Mouse (Mus musculus) heart, postnatal 25 days (tissue): ENCODE measurements around the gene Kctd14. TPM values are rescaled to one million over a fixed set of nuclear protein-coding genes. Genes with fewer than 3 reads are reported as not detected.
"Not testable (repeated sequence)": the region's sequence is repeated elsewhere in the genome, so short reads cannot be mapped to it uniquely, and the experiment has no call there.

ENCODE experiments used
- DNase-seq: peaks from one replicate; pipeline ENCODE4 v3.0.0; 2022; ENCODE audit warnings: low spot score
- intact Hi-C: fragments of 180-260 bp; cut with DNase I; formaldehyde crosslinking; loops from one replicate; pipeline ENCODE4 v1.15.1; 2025
- total RNA-seq, 2 experiments: library from RNA; stranded (reverse); gene quantifications; 2 replicates each; pipeline ENCODE4 v1.2.3; 2021

The Kctd14 gene
- total RNA-seq, 2 experiments from 2014 or later, result 0.11 to 0.13 TPM

DNA sequence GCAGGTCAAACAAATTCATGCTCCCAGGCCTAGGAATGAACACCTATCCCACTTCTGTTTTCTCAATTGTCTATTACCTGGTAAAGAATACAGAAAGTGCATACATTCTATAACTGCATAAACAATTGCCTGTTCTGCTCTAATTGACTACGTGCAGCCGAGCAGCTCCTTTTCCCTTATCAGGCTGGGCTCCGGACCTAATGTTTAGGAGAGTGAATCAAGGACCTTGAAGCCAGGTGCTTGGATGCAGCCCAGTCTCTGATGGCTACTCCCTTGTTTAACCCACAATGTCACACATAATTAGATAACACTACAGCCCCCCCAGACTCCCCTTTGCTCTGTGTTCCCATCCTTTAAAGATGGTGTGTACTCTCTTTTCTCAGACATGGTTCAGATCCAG, 17.6 kb upstream of the Kctd14 start:
- intact Hi-C loops, DNase-seq: not testable (repeated sequence)

DNA sequence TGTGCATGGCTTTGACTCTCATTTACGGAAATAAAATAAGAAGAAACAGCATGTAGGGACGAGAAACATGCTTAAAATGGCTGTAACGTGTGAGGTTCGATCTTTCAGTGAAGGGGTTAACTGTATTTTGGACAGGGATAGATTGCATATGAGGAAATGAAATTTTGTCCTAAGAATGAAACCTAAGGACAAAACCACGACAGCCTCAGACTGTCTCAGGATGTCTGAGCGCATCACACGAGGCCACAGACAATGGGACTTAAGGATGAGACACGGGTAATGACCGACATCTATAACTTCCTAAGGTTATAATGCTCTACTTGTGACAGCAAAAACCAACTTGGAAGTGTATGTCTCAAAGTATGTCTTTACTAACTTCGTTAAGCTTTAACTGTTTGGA, 16.6 kb upstream of the Kctd14 start:
- DNase-seq, result no peak
- intact Hi-C loops, result no loop called here

DNA sequence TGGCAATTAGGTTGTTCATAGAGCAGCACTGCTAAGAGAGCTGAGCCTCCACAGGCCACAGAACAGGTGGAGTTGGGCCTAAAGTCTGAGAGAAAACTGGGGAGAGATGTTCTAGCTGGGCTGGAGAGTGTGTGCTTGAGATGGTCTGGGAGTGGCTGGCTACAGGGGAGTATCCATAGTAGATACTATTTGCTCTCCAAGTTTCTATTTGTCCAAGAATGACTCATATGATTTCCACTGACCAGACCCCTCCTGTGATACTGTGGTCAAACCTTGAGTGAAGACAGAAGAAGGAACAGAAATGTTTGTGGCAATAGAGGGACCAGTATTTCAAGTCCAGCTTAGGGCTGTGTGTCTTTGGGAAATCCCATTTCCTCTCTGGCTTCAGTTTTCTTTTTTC, 12.1 kb upstream of the Kctd14 start:
- intact Hi-C loops, result no loop called here
- no peak for DNase-seq

DNA sequence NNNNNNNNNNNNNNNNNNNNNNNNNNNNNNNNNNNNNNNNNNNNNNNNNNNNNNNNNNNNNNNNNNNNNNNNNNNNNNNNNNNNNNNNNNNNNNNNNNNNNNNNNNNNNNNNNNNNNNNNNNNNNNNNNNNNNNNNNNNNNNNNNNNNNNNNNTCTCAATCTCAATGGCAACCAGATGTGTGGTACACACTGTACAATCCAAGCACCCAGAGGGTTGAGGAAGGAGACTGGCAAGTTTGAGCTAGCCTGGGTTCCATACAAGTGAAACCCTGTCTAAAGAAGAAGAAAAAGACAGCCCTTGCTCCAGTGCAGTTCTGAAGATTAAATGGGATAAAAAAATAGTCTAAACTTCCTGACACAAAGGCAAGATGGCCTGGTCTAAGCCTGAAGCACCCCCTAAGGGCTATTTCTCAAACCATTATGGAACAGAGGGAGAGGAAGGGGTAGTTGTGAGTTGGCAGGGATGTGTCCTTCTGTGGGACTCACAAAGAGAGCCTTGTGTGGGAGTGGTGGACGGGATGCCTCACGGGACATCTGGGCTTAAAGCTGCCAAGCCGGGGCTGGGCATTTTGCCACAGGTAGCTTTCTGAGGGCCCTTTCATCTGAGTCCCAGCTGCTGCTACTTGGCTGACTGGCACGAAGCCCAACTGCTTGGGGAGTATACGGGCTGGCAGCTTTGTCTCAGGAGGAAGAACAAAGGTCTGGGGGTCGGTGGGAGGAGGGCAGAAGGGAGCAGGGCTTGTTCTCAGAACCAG, 4.8 kb upstream of the Kctd14 start:
- DNase-seq, result peak; percentile 49
- intact Hi-C loops, result no loop called here

DNA sequence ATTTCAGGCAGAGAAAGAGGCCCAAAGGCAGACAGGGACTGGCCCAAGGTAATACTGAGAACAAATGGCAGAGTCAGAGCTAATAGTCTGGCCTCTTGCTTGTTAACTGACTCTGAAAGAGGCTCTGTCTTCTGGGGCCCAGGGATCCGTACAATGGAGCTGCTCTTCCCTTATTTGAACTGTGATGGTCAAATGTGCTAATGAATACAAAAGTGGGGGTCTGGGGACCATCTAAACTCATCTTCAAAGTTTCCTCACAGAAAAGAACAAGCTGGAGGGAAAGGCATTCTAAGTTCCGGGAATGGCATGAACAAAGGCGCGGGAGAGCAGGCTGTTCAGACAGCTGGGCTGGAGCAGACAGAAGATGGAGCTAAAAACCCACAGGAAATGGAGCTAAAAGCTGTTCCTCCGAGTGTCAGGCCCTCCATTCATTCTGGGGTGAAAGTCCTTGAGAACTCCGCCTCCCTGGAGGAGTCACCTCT, 4.0 kb upstream of the Kctd14 start:
- intact Hi-C loops, result no loop called here
- DNase-seq, result no peak

DNA sequence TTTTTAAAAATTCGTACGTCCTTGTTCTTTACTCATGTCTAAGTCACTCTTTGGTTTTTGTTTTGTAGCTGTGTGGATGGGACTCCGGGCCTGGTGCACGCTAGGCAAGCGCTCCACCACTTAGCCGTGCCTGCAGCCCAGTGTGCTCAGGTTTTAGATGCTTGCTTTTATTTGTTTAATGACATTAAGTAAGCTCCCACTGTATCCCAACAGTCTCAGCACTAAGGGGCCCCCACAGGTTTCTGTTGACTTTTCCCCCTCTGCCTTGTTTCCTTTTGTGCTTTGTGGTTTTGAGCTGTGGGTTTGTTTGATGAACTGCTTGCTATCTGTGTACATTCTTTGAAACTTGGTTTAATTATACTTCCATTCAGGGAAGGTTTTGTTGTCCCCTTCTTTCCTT, 1.1 kb downstream of the Kctd14 start:
- DNase-seq, result no peak
- intact Hi-C loops, result no loop called here

DNA sequence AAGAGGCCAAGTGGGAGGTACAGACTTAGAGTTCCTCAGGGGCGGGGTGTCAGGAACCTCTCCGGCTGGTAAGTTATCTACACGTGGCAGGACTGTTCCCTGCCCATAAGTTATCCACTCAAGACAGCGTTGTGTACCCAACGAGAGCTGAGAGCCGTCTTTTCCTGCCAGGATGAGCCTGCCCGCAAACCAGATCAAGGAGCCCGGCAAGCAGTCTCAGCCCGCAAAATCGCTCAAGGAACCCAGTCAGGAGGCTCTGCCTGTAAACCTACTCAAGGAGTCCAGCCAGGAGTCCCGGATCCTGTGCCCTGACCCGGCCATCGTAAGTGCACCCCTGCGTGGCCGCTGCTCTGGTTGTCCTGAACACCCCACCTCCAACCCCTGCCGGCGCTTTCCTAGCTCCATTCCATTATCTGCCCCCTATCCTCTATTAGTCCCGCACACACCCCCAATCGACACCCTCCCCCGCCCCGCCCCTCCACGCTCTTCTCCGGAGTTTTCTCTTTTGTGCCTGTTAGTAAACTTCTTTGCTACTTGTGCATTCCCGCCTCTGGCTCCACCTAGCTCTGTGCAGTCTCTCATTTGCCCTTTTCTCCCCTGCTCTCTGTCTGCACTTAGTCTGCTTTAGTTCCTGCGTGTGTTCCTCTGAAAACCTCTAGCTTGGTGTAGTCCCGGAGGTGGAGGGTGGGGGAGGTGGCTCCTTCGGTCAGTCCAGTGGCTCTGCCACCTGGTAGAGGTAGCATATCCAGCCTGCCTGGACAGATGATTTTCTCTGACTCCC, 2.2 kb downstream of the Kctd14 start:
- DNase-seq, result no peak
- intact Hi-C loops, result no loop called here

DNA sequence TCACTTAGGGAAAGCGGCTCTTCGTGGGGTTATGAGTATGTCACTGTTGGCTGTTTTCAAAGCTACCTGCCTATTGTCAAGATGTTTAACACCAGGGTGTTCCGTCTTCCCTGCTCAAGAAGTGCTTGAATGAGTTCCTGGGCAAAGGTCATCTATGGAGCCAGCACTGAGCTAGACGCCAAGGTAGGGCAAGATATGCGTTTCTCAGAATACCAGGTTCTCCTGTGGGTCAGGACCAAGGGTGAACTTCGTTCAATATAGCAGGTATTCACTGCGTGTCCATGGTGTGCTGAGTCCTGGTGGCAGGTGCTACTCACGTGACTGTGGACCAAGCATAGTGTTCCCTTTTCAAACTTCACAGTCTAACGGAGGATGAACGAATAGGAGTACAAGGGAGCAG, 3.7 kb downstream of the Kctd14 start:
- intact Hi-C loops, result no loop called here
- DNase-seq, result no peak

DNA sequence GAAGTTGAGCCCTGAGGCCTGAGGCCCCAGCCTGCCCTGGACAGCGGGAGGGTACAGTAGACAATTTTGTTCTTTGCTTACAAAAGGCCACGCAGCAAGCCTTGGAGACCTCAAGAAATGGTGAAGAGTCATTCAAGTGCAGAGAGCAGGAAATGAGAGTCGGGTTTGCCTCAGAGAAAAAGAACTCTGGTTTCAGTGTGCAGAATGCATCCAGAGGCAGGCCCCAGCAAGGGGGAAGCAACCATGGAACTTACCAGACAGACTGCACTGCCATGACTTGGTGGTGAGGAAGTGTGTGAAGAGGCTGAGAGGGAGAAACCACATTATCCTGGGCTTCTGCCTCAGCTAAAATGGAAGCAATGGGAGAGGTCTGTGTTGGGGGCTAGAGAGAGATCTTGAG, 4.5 kb downstream of the Kctd14 start:
- no peak for DNase-seq
- intact Hi-C loops, result no loop called here

DNA sequence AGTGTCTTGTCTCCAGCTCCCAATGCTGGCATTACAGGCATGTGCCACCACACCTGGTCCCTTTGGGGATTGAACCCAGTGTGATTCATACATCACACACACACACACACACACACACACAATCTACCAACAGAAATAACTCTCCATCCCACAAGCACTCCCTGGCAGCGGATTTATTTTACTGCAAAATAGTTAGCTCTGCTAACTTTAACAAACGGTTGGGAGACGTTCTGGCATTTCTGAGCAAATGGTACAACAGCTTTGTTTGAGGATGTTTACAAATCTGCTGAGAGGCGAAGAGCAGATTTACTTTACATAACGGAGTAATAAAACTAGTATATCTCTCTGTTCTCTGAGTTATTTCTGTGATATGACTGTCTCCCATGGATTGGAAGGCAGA, 21.9 kb downstream of the Kctd14 start:
- DNase-seq, result no peak

DNA sequence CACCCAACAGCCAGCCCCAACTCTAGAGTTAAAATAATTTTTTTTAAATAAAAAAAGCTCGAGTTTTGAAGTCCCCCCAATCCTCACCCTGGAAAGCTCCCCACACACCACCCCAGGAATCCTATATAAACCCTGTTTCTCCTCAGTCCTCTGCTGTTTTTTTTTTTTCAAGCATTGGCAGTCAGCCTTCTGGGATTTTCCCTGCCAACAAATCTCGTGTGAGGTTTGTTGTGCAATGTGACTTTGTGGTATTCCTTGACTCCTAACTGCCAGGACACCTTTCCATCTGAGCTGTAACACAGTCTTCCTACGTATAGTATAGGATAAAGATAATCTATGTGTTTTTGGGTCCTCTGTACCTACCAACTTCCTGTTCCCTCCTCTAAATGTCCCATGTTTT, 28.2 kb downstream of the Kctd14 start:
- intact Hi-C loops, result loop anchor here (2.0 kb wide), 1 partner anchor 57 kb away; no protein-coding TSS in a partner anchor
- no peak for DNase-seq

More for the DNA sequence above, 21.9 kb downstream of the Kctd14 start:
- intact Hi-C loops, result no loop called here

DNA sequence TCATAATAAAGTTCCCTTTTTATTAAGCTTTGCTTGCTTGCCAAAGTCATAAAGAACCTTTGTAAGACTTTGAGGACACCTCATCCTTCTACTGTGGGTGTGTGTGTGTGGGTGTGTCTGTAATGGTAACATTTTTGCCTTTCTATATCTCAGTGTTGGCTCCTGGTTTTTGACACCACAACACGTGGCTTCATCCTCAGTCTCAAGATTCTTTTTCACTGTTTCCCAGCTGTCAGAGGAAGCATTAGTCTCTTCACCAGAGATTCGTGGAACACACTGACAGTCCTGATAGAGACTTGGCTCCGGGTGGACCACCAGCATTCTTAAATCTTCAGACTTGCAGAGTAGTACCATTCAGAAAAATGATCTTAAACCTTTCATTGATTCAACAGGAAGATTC, 29.2 kb downstream of the Kctd14 start:
- intact Hi-C loops, result loop anchor here (2.0 to 10.0 kb wide), 4 partner anchors 99 to 505 kb away; partner anchors contain the start of genes Aamdc, Clns1a, Kctd21 and Rsf1
- DNase-seq, result no peak

DNA sequence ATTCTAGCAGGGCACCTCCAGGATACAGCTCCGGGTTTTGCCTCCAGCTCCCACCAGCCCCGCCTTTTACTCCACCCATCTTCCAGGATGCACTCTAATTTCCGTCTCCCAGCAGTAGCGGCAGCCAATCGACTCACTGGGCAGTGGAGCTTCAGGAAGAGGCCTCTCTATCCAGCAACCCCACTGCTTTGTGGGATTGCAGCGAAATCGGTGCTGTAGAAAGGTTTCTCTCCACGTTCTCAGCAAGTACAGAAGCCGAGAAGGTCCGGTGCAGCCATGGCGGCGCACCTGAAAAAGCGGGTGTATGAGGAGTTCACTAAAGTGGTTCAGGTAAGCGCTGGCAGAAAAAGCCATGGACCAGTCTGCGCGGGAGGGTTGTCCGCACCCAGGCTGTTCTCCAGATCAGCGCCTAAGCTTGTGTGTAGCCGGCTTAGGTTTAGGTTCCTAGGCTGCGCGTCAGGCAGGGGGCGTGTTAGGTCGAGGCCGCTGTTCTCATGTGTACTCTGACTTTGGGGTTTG, 29.8 kb downstream of the Kctd14 start, which contains the start of gene Ints4:
Ints4 (plus strand) TSS at position 136 of the 519 bp plus-strand sequence.
- intact Hi-C loops, result loop anchor here (2.0 to 10.0 kb wide), 4 partner anchors 98 to 506 kb away; partner anchors contain the start of genes Aamdc, Clns1a, Kctd21 and Rsf1
- peak; percentile 88 for DNase-seq

DNA sequence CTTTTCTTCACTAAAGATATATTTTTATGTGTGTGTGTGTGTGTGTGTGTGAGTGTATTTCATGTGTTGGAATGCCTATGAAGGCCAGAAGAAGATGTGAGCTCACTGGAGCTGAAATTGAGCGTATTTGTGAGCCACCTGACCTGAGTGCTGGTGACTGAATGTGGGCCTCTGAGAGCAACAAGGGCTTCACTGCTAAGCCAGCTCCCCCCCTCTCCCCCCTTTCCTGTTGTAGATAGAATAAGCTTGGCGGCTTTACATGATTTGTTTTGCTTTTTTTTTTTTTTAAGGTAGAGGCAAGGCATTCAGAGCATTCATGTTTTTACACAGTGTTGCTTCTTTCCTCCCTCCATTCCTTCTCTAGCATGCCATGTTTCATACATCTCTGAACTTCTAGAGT, 32.3 kb downstream of the Kctd14 start:
- no peak for DNase-seq
- intact Hi-C loops, result loop anchor here (5.0 to 10.0 kb wide), 3 partner anchors 149 to 509 kb away; partner anchors contain the start of genes Clns1a, Kctd21 and Usp35

DNA sequence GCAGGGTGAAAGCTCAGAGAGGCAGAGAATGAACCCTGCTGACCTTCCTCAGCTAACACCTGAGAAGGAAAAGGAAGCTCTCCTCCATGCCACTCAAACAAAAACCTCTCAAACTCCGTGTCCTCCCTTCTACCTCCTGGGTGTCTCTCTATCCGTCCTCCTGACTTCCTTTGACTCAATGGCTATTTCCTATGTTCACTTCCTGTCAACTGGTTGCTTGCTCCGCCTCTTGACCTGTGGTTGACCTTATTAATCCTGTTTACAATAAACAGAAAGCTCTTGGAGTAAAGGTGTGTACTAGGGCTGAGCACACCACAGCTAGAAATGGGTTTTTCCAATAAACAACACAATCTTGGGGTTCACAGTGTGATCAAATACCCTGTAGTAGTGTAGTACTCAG, 40.0 kb downstream of the Kctd14 start:
- DNase-seq, result no peak
- intact Hi-C loops, result no loop called here

DNA sequence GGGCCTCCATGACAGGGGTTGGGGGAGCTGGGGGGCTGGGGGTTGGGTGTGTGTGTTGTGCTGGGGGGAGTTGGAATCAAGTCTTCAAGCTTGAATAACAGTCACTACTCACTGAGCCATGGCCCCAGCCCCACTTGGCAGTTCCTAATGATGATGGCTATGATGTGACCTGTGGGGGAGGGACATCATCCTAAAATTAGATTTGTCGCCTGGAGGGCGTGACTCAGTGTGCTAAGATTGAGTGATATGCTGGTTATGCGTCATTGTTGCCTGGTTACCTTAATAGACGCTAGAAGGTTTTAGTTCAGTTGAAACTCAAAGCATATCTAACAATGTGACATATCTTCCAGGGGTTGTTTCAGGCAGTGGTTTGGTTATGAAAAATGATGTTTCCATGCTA, 41.3 kb downstream of the Kctd14 start:
- no peak for DNase-seq

DNA sequence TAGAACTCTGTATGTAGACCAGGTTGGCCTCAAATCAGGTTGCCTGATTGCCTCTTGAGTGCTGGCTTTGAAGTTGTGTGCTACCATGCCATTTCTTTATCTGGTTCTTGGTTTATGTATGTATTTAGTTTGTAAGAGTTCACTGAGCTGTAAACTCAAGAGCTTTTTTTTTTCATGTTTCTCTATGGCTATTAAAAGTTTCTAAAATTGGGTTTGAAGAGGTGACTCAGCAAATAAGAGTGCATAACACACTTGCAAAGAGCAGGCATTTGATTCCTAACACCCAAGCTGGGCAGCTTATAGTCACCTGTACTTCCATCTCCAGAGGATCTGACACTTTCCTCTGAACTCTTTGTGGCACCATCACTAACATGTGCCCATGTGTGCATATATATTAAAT, 43.9 kb downstream of the Kctd14 start:
- intact Hi-C loops, result no loop called here
- DNase-seq, result no peak

More for the DNA sequence above, 41.3 kb downstream of the Kctd14 start:
- intact Hi-C loops, result no loop called here

DNA sequence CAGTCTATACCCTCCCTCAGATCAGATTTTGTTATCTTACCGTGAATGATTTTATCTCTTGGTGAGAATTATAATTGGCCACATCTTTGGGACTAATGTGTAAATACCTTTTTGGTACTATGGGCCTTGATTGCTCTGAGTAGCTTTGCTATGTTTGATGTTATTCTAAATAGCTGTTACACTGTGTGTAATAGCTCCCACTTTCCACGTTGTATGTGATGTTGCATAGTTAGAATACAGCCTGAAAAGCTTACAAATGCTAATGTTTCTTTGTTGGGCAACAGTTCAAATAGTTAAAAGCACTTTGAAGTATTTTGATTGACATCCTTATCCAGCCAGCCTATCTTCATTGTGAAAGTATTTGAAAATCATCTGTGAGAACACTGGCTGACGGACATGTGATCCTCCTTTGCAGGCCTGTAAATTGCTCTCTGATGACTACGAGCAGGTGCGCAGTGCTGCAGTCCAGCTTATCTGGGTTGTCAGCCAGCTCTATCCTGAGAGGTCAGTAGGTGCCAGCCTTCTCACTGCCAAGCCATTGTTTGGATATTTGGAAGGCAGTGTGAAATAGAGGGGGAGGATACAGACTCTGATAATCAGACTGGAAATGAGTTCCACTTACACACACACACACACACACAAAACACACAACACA, 49.6 kb downstream of the Kctd14 start:
- no peak for DNase-seq
- intact Hi-C loops, result no loop called here
